Mouse (Mus musculus) gastrocnemius, postnatal 4 days (tissue): ENCODE results near the gene Klhl1. TPM values are rescaled to one million over a fixed set of nuclear protein-coding genes. Genes with fewer than 3 reads are reported as not detected.
A peak's percentile ranks its signal among the peaks of the same experiment; 100 is the strongest.

Source experiments
- DNase-seq, 2 experiments: peaks; one replicate each; pipeline ENCODE4 v3.0.0; 2021 to 2022; ENCODE audit warnings: low spot score in 2 of 2, mixed read lengths in 2 of 2
- long read RNA-seq, 2 experiments: library from polyadenylated mRNA; stranded (forward); transcript quantifications; one replicate each; pipeline ENCODE4 v2.0.0; 2021
- total RNA-seq, 2 experiments: library from RNA; stranded (reverse); gene quantifications; 2 replicates each; pipeline ENCODE4 v1.2.3; 2021

The Klhl1 gene
- not detected for total RNA-seq
- long read RNA-seq, experiment 1 = 0 reads
- long read RNA-seq, experiment 2, partial matches to known transcripts = 0 of 1 reads
- long read RNA-seq, experiment 2, other reads (novel, unspliced or antisense) = 1 of 1 reads

GRCm38 (mm10) chr14:96518954-96519682, at the start of gene Klhl1:
Klhl1 (minus strand) TSS chr14:96519102.
- no peak for DNase-seq

GRCm38 (mm10) chr14:96553668-96554067, 34.8 kb upstream of the Klhl1 start:
- no peak for DNase-seq

GRCm38 (mm10) chr14:96518151-96518953, 550 bp downstream of the Klhl1 start:
- DNase-seq = no peak

GRCm38 (mm10) chr14:96517727-96518126, 1.2 kb downstream of the Klhl1 start:
- no peak for DNase-seq

- no peak for DNase-seq
Observed at GRCm38 (mm10) chr14:96499936-96500335, 19.0 kb downstream of the Klhl1 start.

GRCm38 (mm10) chr14:96471812-96472211, 47.1 kb downstream of the Klhl1 start:
- no peak for DNase-seq

- DNase-seq = no peak
Observed at GRCm38 (mm10) chr14:96471336-96471735, 47.6 kb downstream of the Klhl1 start.

- no peak for DNase-seq
Observed at GRCm38 (mm10) chr14:96461756-96462155, 57.1 kb downstream of the Klhl1 start.

- DNase-seq = no peak
Observed at GRCm38 (mm10) chr14:96392032-96392737, 126.7 kb downstream of the Klhl1 start.

GRCm38 (mm10) chr14:96362727-96363126, 156.2 kb downstream of the Klhl1 start:
- DNase-seq = no peak

- DNase-seq = no peak
Observed at GRCm38 (mm10) chr14:96348220-96348619, 170.7 kb downstream of the Klhl1 start.

GRCm38 (mm10) chr14:96331069-96331468, 187.8 kb downstream of the Klhl1 start:
- no peak for DNase-seq

- DNase-seq = no peak
Observed at GRCm38 (mm10) chr14:96217805-96218441, 301.0 kb downstream of the Klhl1 start.

GRCm38 (mm10) chr14:96194795-96195194, 324.1 kb downstream of the Klhl1 start:
- peak in 1 of 2 experiments; percentile 22 for DNase-seq

- DNase-seq = no peak
Observed at GRCm38 (mm10) chr14:96174546-96174945, 344.4 kb downstream of the Klhl1 start.

- no peak for DNase-seq
Observed at GRCm38 (mm10) chr14:96143137-96143536, 375.8 kb downstream of the Klhl1 start.

- DNase-seq = no peak
Observed at GRCm38 (mm10) chr14:96140246-96140645, 378.7 kb downstream of the Klhl1 start.

- no peak for DNase-seq
Observed at GRCm38 (mm10) chr14:96107396-96107795, 411.5 kb downstream of the Klhl1 start.

GRCm38 (mm10) chr14:96081681-96082207, 437.2 kb downstream of the Klhl1 start:
- no peak for DNase-seq

GRCm38 (mm10) chr14:96065884-96066283, 453.0 kb downstream of the Klhl1 start:
- DNase-seq = no peak
